Mouse (Mus musculus): ENCODE measurements around the gene 2900011O08Rik.

GRCm38 (mm10) chr16:13940847-13941395 lies 45.5 kb upstream of the 2900011O08Rik start:
- TF ChIP-seq CTCF (IDR thresholded peaks at IDR 0.05) (no peak), EP300 (IDR thresholded peaks at IDR 0.05; ENCODE audit: insufficient read depth, low read depth, low read length) (no peak), POLR2A (IDR thresholded peaks at IDR 0.05; ENCODE audit: insufficient read depth, low read depth, low read length) (no peak)
